Mouse (Mus musculus) cerebellum, adult 9-11 months (tissue): ENCODE data around the gene Erc1.

Experiments used
- DNase-seq: peaks from one replicate; pipeline ENCODE4 v3.0.0; 2022

Gene Erc1

DNA sequence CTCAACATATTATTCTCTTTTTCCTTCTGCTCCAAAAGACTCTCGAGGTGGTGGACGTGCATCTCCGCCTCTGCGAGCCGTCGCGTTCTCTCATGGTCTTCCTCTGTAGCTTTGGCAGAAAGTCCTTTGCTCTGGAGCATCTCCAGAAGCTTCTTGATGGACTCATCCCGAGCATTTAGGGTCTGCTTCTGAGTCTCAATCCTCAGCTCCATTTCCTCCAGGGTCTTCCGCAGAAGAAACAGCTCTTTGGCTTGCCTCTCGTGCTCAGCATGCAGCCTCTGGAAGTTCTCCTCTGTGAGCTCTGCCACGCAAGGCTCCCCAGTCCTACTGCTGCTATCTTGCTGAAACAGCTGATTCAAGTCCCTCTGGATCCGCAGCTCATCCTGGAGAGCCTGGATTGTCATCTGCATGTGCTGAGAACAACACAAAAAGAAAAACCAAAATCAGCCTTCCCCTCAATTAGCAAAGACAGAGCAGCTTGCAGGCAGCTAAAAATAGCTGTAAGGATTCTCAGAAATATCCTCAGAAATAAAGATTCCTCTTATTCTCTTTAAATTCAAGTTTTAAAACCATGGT is 51.0 kb downstream of the Erc1 start:
- DNase-seq = peak; percentile 45

DNA sequence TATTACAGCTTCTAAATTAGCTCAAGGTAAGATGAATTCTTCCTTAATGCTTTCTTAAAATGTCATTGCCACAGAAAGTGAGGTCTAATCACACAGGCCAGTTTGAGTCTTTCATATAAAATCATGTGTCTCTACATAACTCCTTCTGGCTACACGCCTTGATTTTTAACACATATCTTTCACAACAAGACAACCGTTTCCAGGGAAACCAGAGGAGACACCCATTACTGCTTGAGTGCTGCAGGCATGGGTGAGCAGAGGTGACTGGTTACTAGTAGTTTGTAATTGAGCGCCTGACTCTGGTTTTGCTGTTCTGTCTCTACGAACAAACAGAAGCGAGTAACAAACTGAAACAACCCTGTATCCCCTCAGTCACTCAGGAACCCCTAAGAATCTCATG is 51.7 kb downstream of the Erc1 start:
- DNase-seq = no peak

DNA sequence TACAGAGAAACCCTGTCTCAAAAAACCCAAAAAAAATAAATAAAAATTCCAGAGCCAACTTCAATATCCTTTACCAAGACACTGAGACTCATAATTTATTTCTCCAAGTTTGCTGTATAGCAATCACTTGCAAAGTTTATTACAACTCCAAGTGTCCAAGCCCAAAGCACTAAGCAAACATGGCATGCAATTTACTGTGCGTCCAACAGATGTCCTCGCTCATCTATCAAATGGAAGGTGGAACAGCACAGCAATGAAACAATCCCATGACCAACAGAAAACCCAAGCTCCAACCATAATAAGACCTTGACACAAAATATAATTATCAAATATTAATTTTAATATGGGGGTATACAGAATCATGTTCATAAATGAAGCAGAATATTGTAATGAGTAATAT is 55.4 kb downstream of the Erc1 start:
- DNase-seq = peak; percentile 63

DNA sequence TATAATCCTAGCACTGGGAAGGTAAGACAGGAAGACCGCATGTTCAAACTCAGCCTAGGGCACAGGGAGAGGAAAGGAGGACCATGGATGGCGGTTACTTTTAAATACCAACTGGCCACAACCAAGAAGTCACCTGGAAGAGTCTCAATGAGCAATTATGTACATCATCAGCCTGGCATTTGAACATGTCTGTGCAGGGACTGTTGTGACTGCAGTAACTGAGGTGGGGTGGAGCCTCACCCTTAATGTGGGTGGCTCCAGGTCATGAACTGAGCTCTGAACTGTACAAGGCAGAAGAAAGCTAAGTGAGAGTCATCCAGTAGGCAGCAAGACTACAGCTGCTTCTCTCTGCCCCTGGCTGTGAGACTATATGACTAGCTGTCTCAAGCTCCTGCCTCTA is 65.6 kb downstream of the Erc1 start:
- DNase-seq = no peak

DNA sequence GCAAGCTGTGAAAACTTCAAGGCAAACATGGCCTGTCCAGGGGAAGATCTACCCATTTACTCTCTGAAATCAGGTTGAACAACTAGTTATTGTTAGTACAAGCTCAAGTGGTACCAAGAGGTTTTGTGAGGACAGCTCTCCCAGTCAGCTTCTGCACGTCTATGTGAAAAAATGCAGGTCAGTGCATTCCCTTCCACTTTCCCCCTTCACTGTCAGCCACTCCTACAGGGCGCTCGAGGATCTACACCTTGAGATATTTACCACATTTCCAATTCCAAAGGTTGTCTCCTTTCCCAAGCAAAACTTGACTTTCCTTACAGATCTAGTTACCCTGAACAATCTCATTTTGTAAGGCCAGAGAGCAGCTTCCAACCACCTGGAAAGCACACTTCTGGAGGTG is 66.9 kb downstream of the Erc1 start:
- DNase-seq = no peak

DNA sequence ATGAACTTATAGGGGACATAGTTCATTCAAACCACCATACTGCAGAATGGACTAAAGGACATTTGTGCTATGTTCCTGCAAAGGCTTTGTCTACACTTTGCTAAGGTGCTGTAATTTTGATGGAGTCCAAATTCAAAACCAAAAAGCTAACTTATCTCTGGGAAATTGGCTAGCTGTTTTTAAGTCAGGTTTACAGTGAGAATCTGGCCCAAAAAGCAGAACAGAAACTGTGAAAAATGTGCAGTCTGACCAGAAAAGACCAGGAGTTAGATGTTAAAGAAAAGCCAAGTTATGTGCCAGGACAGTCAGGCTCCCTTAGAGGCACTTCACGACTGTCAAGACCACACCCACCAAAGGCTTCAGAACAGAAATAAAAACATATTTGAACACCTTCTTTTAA is 79.2 kb downstream of the Erc1 start:
- DNase-seq = no peak

DNA sequence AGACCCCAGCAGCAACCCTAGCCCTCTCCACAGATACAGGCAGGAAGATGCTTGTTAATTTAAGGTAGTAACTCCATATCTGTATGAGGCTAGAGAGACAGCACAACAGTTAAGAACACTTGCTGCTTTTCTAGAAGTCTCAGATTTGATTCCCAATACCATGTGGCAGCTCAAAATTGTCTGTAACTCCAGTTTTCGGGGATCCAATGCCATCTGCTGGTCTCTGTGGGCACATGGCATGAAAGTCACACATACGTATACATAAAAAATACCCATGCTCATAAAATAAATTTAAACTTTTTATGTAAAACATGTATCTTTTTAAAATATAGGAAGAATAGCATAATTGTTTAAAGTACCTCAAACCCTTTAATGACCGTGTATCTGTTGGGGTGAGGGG is 83.6 kb downstream of the Erc1 start:
- no peak for DNase-seq

DNA sequence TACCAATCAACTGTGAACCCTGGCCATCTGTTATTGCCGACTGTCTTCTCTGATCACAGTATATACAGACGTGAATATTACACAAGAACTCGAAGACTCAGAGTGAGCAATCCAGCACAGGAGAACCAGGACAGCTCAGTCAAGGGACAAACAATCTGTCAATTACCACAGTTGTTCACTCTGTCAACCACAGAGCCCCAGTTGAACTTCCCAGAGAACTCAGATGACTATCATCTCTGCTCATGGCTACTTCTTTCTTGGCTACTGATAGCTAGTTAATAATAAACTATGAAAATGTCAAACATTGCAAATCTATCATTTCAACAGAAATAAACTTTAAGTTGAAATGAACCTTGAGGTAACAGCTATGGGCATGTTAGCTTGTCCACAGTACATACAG is 88.1 kb downstream of the Erc1 start:
- DNase-seq = no peak

DNA sequence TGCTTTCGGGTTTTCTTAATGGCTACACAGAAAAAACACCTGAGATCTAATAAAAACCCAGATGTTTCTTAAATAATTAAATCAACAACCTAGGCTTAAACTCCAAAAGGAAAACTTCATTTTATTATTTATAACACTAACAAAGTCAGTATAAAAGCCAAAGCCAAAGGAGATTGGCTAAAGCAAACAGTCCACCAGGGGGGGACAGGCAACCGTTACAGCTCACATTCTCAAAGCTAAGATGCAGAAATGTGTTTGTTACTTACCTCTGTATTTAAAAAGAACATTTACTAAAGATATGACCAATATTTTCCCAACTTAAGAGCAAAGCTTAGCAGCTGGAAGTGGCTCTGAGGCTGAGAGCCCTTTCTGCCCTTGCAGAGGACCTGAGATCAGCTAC is 89.5 kb downstream of the Erc1 start:
- no peak for DNase-seq

DNA sequence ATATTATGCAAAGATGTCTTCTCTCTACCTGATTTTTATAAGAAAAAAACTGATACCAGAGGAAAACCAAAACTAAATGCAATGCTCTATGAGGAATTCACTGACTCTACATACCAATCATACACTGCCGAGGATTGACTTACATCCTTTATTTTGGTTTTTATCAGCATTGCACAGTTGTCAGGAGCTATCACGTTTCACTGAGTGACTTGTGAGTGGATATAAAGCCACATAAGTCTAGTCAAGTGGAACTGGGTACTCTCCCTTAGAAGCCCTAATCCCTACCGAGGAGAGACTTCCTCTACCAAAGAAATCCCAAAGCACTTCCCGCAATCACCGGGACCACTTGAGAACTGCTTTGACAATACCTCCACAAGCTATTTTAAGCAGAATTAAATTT is 90.2 kb downstream of the Erc1 start:
- DNase-seq = no peak

DNA sequence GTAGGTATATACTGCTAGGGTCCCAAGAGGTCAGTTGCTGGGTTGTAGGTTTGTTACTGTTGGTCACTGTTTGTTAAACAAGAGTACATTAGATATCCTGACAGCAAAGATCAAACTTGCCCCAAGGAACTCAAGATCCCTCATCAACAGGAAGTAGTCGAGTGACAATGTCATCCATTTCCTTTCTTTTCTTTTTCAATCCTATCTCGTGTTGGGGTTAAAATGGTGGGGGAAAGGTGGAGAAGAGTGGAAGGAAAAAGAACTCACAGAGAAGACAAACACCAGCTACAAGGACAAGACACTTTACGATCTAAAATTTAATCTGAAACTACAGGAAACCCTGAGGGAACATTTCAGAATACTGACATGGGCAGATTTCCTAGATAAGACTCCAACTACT is 92.1 kb downstream of the Erc1 start:
- no peak for DNase-seq

DNA sequence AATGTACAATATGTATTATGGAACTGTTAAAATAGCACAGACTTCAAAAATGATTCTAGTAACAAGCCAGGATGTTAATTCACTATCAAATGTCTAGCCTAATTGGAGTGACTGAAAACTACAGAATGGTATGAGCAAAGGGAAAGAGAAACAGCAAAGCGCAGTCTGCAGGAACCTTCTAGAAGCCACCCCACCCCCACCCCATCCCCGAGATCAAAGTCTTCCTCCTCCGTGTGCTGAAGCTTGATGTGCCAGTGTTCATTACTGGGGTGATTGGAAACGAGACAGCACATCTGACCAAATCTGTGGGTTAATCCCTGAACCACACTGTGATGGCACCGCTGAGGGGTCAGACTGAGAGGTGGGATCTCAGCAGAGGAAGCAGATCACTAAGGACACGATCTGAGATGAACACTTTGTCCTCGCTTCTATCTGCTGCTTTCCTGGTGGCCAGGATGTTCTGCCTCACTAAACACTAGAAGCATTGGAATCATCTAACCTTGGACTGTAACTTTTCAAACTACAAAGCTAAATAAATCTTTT is 98.8 kb downstream of the Erc1 start:
- no peak for DNase-seq

DNA sequence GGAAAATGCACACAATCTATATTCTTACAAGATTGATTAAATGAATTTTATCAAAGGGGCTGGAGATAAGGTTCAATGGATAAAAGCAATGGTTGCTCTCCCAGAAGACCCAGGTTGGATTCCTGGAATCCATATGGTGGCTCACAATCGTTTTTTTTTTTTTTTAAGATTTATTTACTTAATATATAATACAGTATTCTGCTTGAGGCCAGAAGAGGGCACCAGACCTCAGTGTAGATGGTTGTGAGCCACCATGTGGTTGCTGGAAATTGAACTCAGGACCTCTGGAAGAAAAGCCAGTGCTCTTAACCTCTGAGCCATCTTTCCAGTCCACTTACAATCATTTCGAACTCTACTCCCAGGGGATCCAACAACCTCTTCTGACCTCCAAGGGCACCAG is 106.1 kb downstream of the Erc1 start:
- DNase-seq = no peak

DNA sequence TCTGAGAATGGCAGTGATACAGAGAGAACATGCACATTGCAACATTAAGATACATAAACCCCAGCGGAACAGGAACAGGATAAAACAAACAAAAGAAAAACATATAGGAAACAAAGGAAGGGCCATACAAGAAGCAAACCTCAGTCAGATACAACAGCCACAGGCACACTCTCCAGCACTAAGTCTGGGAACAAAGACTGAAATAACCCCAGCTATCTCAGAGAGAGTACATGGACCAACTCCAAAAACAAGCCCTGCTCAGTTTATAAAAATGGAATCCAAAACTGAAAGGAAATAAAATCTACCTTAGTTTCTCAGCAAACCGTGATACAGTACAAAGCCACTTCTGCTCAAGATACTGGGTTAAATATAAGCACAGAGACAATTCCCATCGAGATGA is 107.4 kb downstream of the Erc1 start:
- DNase-seq = no peak

DNA sequence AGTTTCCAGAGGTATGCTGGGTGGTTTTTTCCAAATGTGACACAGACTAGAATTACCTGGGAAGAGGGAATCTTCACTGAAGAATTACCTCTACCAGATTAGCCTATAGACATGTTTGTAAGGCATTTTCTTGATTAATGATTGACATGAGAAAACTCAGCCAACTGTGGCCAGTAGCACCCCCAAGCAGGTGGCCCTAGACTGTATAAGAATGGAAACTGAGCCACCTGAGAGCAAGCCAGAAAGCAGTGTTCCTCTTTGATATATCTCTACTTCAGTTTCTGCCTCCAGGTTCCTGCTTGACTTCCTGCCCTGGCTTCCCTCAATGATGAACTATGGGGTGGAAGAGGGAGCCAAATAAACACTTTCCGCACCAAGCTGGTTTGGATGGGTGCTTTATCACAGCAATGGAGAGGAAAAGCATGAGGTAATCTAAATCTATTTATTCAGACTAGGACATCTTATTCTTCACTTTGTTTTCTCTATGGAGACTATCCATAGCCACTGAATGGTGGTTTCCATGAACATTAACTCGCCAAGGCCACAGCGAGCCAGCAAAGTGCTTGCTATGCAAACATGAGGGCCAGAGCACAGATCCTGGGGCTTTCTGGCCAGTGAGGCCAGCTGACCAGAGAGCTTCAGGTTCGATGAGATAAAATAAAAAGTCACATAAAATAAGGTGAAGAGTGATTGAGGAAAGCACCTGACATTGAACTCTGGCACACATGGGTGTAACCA is 109.2 kb downstream of the Erc1 start:
- DNase-seq = no peak

DNA sequence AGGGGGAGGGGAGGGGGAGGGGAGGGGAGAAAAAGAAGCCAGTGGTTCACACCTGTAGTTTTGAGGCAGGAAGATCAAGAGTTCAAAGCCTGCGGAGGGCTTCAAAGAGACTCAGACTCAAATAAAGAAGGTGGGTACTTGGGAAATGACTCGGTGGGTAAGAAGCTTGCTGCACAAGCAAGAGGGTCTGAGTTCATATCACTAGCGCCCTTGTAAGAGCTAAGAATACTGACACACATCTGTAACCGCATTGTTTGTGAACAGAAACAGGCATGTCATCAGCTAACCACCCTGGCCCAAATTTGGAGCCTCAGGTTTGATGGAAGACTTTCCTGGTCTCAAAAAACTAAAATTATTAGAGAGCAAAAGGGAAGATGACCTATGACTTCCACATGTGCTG is 110.3 kb downstream of the Erc1 start:
- DNase-seq = no peak

DNA sequence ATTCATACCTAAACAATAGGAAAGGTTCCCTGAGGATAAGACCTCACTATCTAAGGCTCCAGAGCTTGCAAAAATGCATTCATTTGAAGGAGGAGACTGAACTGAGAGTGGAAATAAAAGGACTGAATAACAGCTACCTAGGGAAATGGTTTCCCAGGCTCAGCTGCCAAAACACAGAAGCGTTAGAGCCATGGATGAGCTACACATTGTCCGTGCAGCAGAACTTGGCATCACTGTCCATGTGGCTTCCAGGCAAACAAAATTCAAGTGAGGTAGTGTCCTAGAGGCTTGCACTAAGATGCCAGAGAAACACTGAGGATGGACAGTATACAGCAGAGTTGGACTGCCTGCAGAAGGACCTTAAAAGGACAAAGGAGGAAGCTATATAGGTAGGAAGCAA is 112.0 kb downstream of the Erc1 start:
- peak; percentile 39 for DNase-seq

DNA sequence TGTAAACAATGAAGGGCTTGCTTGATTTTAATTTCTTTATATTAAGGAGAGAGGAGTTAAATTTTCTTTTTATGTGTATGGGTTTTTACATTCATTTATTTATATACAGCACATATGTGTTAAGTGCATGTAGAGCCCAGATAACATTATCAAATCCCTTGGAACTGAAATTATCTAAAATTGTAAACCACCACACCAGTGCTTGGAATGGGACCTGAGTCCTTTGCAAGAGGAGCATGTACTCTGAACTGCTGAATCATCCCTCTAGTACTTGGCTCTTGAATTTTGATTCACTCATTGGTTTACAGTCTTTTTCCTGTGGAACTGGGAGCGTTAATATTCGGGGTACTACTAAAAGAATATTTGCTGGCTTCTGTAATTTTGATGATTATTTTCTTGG is 116.8 kb downstream of the Erc1 start:
- no peak for DNase-seq

DNA sequence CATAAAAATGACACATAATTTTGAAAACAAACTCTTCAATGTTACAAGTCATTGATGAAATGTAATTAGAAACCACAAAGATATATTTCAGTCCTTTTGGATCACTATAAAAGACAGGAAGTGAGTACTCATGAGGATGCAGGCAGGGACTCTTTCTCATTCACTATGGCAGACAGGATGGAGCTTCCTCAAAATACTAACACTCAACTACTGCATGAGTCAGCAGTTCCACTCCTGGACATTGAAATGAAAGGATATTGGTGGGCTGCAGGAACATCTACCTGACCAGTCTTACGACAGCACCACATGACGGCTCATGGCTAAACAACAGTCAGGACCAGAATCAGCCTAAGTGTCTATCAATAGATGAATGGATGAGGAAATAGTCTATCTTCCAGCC is 132.7 kb downstream of the Erc1 start:
- no peak for DNase-seq

DNA sequence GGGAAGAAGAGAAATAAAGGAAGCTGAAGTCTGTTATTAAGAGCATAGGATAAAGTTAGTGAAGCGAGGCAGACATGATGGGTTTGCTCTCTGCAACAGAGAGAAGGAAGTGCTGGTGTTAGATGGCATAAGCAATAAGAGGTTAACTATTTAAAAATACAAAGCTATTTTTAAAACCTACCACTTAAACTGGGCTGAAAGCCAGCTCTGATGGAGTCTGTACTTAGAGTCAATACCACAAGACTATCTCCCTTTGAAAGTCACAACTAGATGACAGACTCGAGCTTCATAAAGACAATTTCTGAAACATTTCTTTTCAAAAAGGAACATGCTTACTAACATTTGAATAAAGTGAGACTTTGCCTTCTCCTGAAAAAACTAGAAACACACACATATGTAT is 134.0 kb downstream of the Erc1 start:
- no peak for DNase-seq

DNA sequence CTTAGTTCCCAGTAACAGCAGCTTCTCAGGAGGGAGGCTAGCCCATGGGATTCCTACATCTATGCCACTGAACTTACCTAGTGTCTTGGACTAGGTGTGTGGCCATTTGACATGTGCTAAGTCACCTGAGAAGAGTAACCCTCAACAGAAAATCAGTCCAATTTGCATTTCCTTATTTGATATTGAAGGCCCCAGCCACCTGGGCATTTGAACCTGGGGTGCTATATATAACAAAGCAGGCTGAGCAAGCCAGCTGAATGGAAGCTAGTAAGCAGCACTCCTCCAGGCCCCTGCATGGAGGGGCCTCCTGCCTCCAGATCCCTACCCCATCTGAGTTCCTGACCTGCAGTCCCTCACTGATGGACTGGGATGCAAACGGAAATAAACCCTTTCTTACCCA is 135.5 kb downstream of the Erc1 start:
- DNase-seq = no peak

DNA sequence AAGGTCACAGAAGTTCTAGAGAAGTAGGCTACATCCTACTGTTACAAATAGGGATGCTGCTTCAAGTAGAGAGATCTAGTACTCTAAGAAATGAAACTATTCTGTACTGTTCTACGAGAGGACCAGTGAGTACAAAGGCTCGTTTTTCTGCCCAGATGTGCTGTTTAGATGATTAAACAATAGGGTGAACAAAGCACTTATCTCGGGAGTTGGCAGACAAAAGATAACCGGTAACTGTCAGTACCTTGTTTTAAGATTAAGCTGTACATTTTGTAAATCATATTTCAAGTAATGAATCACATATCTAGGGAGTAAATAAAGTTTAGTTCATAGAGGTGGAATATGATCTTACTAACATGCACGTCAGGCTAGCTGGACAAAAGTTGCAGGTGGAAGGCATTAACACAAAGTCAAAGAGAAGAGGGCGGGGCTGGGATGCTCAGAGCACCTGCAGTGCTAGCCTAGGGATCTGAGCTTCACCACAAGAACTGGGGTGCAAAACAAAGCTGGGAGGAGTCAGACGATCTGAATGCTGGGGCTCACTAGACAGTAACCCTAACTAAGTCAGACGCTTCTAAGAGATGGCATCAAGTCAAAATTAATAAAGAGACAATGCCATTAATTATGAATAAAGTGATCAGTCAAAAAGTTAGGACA is 136.2 kb downstream of the Erc1 start:
- no peak for DNase-seq

DNA sequence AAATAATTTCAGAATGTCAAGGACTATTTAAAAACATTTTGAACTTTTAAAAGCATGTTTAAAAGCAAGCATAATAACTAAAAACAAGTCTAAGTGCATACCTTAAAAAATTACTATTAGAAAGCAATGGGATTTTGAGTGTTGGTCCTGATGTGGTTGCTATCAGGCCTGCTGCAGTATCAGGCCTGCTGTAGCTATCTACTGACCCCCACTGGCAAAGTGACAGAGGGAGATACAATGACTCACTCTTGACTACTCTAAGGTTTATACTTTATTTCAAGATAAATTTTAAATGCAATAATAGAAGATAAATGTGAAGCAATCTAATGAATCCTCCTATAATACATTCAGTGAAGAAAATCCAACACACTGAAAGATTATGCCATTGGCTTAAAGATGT is 138.4 kb downstream of the Erc1 start:
- DNase-seq = no peak

DNA sequence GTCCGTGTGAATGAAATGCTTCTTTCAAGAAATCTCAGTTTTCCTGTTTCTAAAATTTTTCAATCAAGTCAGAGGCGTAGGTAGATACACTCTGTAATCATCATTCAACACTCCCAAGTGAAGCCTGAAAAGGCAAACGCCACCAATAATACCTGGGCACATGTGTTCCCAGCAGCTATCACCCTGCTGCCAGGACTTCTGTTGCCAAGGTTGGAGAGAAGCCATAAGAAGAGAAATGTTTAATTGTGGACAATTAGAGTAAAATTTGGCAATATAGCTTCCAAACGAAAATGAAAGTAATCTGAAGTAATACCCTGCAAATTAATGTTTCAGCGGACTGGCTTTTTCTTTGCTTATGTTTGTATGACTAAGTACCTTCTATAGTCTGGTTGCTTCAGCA is 140.1 kb downstream of the Erc1 start:
- peak; percentile 38 for DNase-seq

DNA sequence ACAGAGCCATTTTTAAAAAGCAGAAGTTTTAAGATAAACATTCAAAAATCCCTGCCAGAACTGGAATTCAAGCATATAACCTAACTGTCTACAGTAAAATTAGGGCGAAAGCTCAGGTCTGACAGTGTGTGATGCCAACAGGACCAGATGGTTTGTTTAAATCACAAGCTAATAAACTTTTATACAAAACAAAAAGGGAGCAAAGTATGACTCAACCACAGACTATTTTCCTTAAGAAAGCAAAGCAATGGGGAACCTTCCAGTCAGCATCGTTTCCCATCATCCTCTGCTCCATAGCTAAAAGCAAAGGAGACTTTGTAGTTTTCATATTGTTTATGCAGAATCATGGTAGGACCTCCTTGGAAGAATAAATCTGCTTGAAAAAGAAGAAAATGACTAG is 143.1 kb downstream of the Erc1 start:
- DNase-seq = no peak
